In the genomic region with DNA sequence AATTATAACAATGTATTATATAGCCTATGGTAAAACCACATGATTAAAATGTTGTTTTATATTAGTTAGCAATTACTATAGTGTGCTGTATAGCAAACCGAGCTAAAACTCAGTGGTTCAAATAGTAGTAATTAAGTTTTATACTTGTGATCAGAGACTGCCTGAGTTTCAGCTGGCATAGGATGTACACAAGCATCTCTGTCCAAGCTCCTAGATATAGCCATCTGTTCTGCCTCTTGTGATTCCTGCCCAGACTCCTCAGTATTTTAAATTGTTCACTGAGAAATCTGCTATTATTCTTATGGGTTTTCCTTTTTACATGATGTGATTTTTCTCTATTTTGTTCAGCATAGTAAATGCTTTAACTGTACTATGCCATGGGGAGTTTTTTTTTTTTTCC, we compare ENCODE assay signal across 27 mouse cellular contexts.
DNase-seq lines count a peak whose midpoint lies in the region; ATAC-seq and TF ChIP-seq lines count a peak whose summit lies in the region.
"Had no signal": no experiment of that assay in that cellular context is flagged by ENCODE, and none has a peak within 500 bp of the region (broad histone marks: within the 10 kb centered on the region; RNA-seq: fewer than 3 reads in every experiment).

No protein-coding gene starts in this region.

- H3K36me3 ChIP-seq in forebrain, embryonic 16.5 days (ENCODE audit: control insufficient read depth, insufficient read depth) = no peaks in the 10 kb centered on the region
- H3K36me3 ChIP-seq in forebrain, postnatal 0 days (ENCODE audit: insufficient read depth) = no peaks in the 10 kb centered on the region
- H3K36me3 ChIP-seq in hindbrain, embryonic 12.5 days = no peaks in the 10 kb centered on the region
- H3K36me3 ChIP-seq: embryonic facial prominence, embryonic 12.5 days; embryonic facial prominence, embryonic 15.5 days; heart, embryonic 12.5 days; heart, embryonic 15.5 days; hindbrain, embryonic 10.5 days had no signal

- H3K4me1 ChIP-seq in forebrain, embryonic 16.5 days (replicated peaks; ENCODE audit: control insufficient read depth, insufficient read depth, low read length) = no peaks in the 10 kb centered on the region
- H3K4me1 ChIP-seq in forebrain, postnatal 0 days (ENCODE audit: insufficient read depth) = no peaks in the 10 kb centered on the region
- H3K4me1 ChIP-seq in hindbrain, embryonic 12.5 days = no peaks in the 10 kb centered on the region
- H3K4me1 ChIP-seq: embryonic facial prominence, embryonic 12.5 days; embryonic facial prominence, embryonic 15.5 days; forebrain, embryonic 13.5 days; heart, embryonic 12.5 days; heart, embryonic 15.5 days; hindbrain, embryonic 10.5 days had no signal

- H3K9me3 ChIP-seq in forebrain, embryonic 16.5 days (ENCODE audit: control insufficient read depth, low read length) = no peaks in the 10 kb centered on the region
- H3K9me3 ChIP-seq in forebrain, postnatal 0 days (ENCODE audit: low read length) = no peaks in the 10 kb centered on the region
- no peaks in the 10 kb centered on the region for H3K9me3 ChIP-seq in hindbrain, embryonic 12.5 days (replicated peaks)
- H3K9me3 ChIP-seq: embryonic facial prominence, embryonic 12.5 days; embryonic facial prominence, embryonic 15.5 days; forebrain, embryonic 13.5 days; heart, embryonic 12.5 days; heart, embryonic 15.5 days; hindbrain, embryonic 10.5 days had no signal

- peak; percentile 2 to 3 for DNase-seq in cerebellum, postnatal 10 days
- DNase-seq in cerebellum, postnatal 36 days = no peak
- DNase-seq in forebrain, postnatal 0 days = no peak
- DNase-seq in brain, embryonic 18.5 days (ENCODE audit: low read depth, low spot score) = peak; percentile 6
- DNase-seq: adrenal gland, adult 8-10 months; adrenal gland, postnatal 25 days; cerebellum, adult 11-12 months; cerebellum, adult 8-10 months; gastrocnemius, adult 2 months; gastrocnemius, postnatal 14 days; heart, adult 11 months; heart, postnatal 10 days; heart, postnatal 36 days; kidney, adult 18-20 months had no signal

- TF ChIP-seq CTCF in forebrain, postnatal 0 days (IDR thresholded peaks at IDR 0.05; ENCODE audit: low read depth) = no peak

- peak; percentile 63; the same call in 1 of the 2 replicates for ATAC-seq in forebrain, embryonic 16.5 days
- ATAC-seq in forebrain, postnatal 0 days = no peak
- no peak for ATAC-seq in hindbrain, embryonic 12.5 days (ENCODE audit: low FRiP score)
- ATAC-seq: activated CD4-positive, CD25-positive, alpha-beta regulatory T cell, adult 4 months; forebrain, embryonic 13.5 days; hindbrain, postnatal 0 days; inflammation-experienced regulatory T-cells, adult 6 months; intestine, embryonic 16.5 days had no signal

- H3K27ac ChIP-seq in forebrain, embryonic 16.5 days (ENCODE audit: low read length) = no peak overlapping the region
- no peak overlapping the region for H3K27ac ChIP-seq in forebrain, postnatal 0 days (ENCODE audit: low read depth, low read length)
- no peak overlapping the region for H3K27ac ChIP-seq in hindbrain, embryonic 12.5 days
- H3K27ac ChIP-seq: embryonic facial prominence, embryonic 12.5 days; embryonic facial prominence, embryonic 15.5 days; forebrain, embryonic 13.5 days; gastrocnemius, adult 2 months; heart, embryonic 15.5 days; hindbrain, embryonic 10.5 days; hindbrain, embryonic 14.5 days; hindbrain, postnatal 0 days had no signal

- H3K27me3 ChIP-seq in forebrain, embryonic 16.5 days (replicated peaks; ENCODE audit: control insufficient read depth, insufficient read depth, low read length) = no peaks in the 10 kb centered on the region
- no peaks in the 10 kb centered on the region for H3K27me3 ChIP-seq in forebrain, postnatal 0 days (ENCODE audit: insufficient read depth, low read length)
- H3K27me3 ChIP-seq in hindbrain, embryonic 12.5 days = no peaks in the 10 kb centered on the region
- H3K27me3 ChIP-seq: embryonic facial prominence, embryonic 12.5 days; embryonic facial prominence, embryonic 15.5 days; forebrain, embryonic 13.5 days; heart, embryonic 12.5 days; heart, embryonic 15.5 days had no signal

- no peak overlapping the region for H3K4me2 ChIP-seq in forebrain, embryonic 16.5 days (ENCODE audit: low read length)
- H3K4me2 ChIP-seq in forebrain, postnatal 0 days (ENCODE audit: low read depth) = no peak overlapping the region
- no peak overlapping the region for H3K4me2 ChIP-seq in hindbrain, embryonic 12.5 days (replicated peaks)
- H3K4me2 ChIP-seq: embryonic facial prominence, embryonic 12.5 days; embryonic facial prominence, embryonic 15.5 days; forebrain, embryonic 13.5 days; heart, embryonic 12.5 days; heart, embryonic 15.5 days; hindbrain, embryonic 14.5 days had no signal

- WGBS in forebrain, embryonic 16.5 days = 63% methylated on average over 1 of the region's 1 CpGs
- WGBS in forebrain, postnatal 0 days = 61% methylated on average over 1 of the region's 1 CpGs
- WGBS in hindbrain, embryonic 12.5 days = 78% methylated on average over 1 of the region's 1 CpGs

- H3K4me3 ChIP-seq in forebrain, embryonic 16.5 days (replicated peaks; ENCODE audit: low read length) = no peak overlapping the region
- H3K4me3 ChIP-seq in forebrain, postnatal 0 days (ENCODE audit: low read depth, low read length) = no peak overlapping the region
- no peak overlapping the region for H3K4me3 ChIP-seq in hindbrain, embryonic 12.5 days
- H3K4me3 ChIP-seq: embryonic facial prominence, embryonic 12.5 days; embryonic facial prominence, embryonic 15.5 days; forebrain, embryonic 13.5 days; gastrocnemius, adult 2 months; heart, embryonic 12.5 days; heart, embryonic 15.5 days; hindbrain, embryonic 10.5 days had no signal

- H3K9ac ChIP-seq in forebrain, embryonic 16.5 days (replicated peaks; ENCODE audit: low read depth, low read length) = no peak overlapping the region
- H3K9ac ChIP-seq in forebrain, postnatal 0 days = no peak overlapping the region
- no peak overlapping the region for H3K9ac ChIP-seq in hindbrain, embryonic 12.5 days
- H3K9ac ChIP-seq: embryonic facial prominence, embryonic 12.5 days; embryonic facial prominence, embryonic 15.5 days; forebrain, embryonic 13.5 days; heart, embryonic 12.5 days; heart, embryonic 15.5 days; hindbrain, embryonic 14.5 days had no signal

Comparison
In these comparisons a context has a peak if more than half of its experiments do, and no peak if none do; other contexts are left out.
1. DNase-seq: peak in cerebellum, postnatal 10 days (2 of 2) and brain, embryonic 18.5 days (single experiment); none in cerebellum, postnatal 36 days (0 of 2) and forebrain, postnatal 0 days (single experiment).